Mouse (Mus musculus) testis, adult 2 months (tissue): ENCODE data around the gene Gm17728. TPM values are rescaled to one million over a fixed set of nuclear protein-coding genes. Genes with fewer than 3 reads are reported as not detected.
"Not testable (repeated sequence)": the region's sequence is repeated elsewhere in the genome, so short reads cannot be mapped to it uniquely, and the experiment has no call there.

Experiments used
- H3K27ac ChIP-seq: fragments of 200-500 bp; 2 replicates; pipeline ENCODE4 v1.5.1; 2012; ENCODE audit warnings: low read depth, low read length; ENCODE audit not compliant: control insufficient read depth, insufficient read depth
- H3K27me3 ChIP-seq: fragments of 200-500 bp; 2 replicates; pipeline ENCODE4 v1.6.1; 2012; ENCODE audit warnings: mild to moderate bottlenecking, low read length, moderate library complexity; ENCODE audit not compliant: control insufficient read depth, insufficient read depth
- H3K36me3 ChIP-seq: fragments of 200-500 bp; 2 replicates; pipeline ENCODE4 v1.6.1; 2012; ENCODE audit warnings: mild to moderate bottlenecking, low read length; ENCODE audit not compliant: control insufficient read depth, insufficient read depth
- H3K4me1 ChIP-seq: fragments of 200-500 bp; 2 replicates; pipeline ENCODE4 v1.6.1; 2012; ENCODE audit warnings: low read length; ENCODE audit not compliant: control insufficient read depth, insufficient read depth
- H3K4me3 ChIP-seq: fragments of 200-500 bp; 2 replicates; pipeline ENCODE4 v1.5.1; 2012; ENCODE audit warnings: low read depth, mild to moderate bottlenecking, low read length, moderate library complexity, mixed read lengths; ENCODE audit not compliant: control insufficient read depth
- CTCF ChIP-seq: fragments of 200-500 bp; IDR thresholded peaks from 2 replicates; pipeline ENCODE4 v1.5.1; 2012; ENCODE audit warnings: low read depth, mild to moderate bottlenecking, inconsistent platforms, low read length, moderate library complexity; ENCODE audit not compliant: control insufficient read depth, insufficient read depth, insufficient replicate concordance
- POLR2A ChIP-seq: fragments of 200-500 bp; IDR thresholded peaks from 2 replicates; pipeline ENCODE4 v1.6.1; 2012; ENCODE audit warnings: low read depth, mild to moderate bottlenecking, inconsistent platforms, low read length, moderate library complexity; ENCODE audit not compliant: control insufficient read depth
- polyA plus RNA-seq: library from polyadenylated mRNA; depleted of rRNA; stranded (reverse); fragments of >200 nt; gene quantifications from 2 replicates; pipeline ENCODE4 v1.2.3, GENCODE M21; 2012; rRNA removed

Gene Gm17728
- not detected in 2 replicates for polyA plus RNA-seq

- not testable (repeated sequence) for H3K27ac ChIP-seq, H3K36me3 ChIP-seq, H3K4me3 ChIP-seq, H3K4me1 ChIP-seq, H3K27me3 ChIP-seq
Observed at GRCm38 (mm10) chr17:9421760-9422159, at the start of gene Gm17728. Gene Gm17728 (plus strand): TSS chr17:9422060.

GRCm38 (mm10) chr17:9397493-9397892 is 24.4 kb upstream of the Gm17728 start:
- H3K4me1 ChIP-seq, result no peaks in the 10 kb centered on the region
- no peaks in the 10 kb centered on the region for H3K27me3 ChIP-seq
- H3K4me3 ChIP-seq, result no peak overlapping the region
- H3K36me3 ChIP-seq, result no peaks in the 10 kb centered on the region
- no peak for TF ChIP-seq CTCF
- no peak for TF ChIP-seq POLR2A
- H3K27ac ChIP-seq, result no peak overlapping the region

GRCm38 (mm10) chr17:9398551-9398950 is 23.3 kb upstream of the Gm17728 start:
- Histone ChIP-seq H3K27me3 (no peaks in the 10 kb centered on the region), H3K36me3 (no peaks in the 10 kb centered on the region), H3K27ac (no peak overlapping the region), H3K4me3 (no peak overlapping the region), H3K4me1 (no peaks in the 10 kb centered on the region)
- TF ChIP-seq POLR2A (no peak), CTCF (no peak)

GRCm38 (mm10) chr17:9403991-9404390 is 17.9 kb upstream of the Gm17728 start:
- H3K27ac ChIP-seq, result no peak overlapping the region
- no peak for TF ChIP-seq CTCF
- no peak for TF ChIP-seq POLR2A
- H3K4me1 ChIP-seq, result no peaks in the 10 kb centered on the region
- H3K4me3 ChIP-seq, result no peak overlapping the region
- no peaks in the 10 kb centered on the region for H3K27me3 ChIP-seq
- H3K36me3 ChIP-seq, result no peaks in the 10 kb centered on the region

- Histone ChIP-seq H3K36me3 (no peaks in the 10 kb centered on the region), H3K4me3 (no peak overlapping the region), H3K4me1 (no peaks in the 10 kb centered on the region), H3K27ac (no peak overlapping the region), H3K27me3 (no peaks in the 10 kb centered on the region)
- TF ChIP-seq CTCF (no peak), POLR2A (no peak)
Observed at GRCm38 (mm10) chr17:9407640-9408039, 14.2 kb upstream of the Gm17728 start.

- no peak overlapping the region for H3K4me3 ChIP-seq
- no peak for TF ChIP-seq CTCF
- no peak for TF ChIP-seq POLR2A
- H3K27ac ChIP-seq, result no peak overlapping the region
- H3K27me3 ChIP-seq, result no peaks in the 10 kb centered on the region
- no peaks in the 10 kb centered on the region for H3K4me1 ChIP-seq
- no peaks in the 10 kb centered on the region for H3K36me3 ChIP-seq
Observed at GRCm38 (mm10) chr17:9419016-9419415, 2.8 kb upstream of the Gm17728 start.

- Histone ChIP-seq H3K4me3 (no peak overlapping the region), H3K4me1 (no peaks in the 10 kb centered on the region), H3K36me3 (no peaks in the 10 kb centered on the region), H3K27me3 (no peaks in the 10 kb centered on the region), H3K27ac (no peak overlapping the region)
- TF ChIP-seq CTCF (peak; percentile 19; the same call in 1 of the 2 replicates), POLR2A (no peak)
Observed at GRCm38 (mm10) chr17:9428374-9428994, 6.6 kb downstream of the Gm17728 start.
